Mouse (Mus musculus) forelimb bud, embryonic 11.5 days (tissue): ENCODE data around the gene Rrp36.

Experiments used
- DNase-seq: peaks from one replicate; pipeline ENCODE4 v3.0.0-alpha.2; 2012; ENCODE audit warnings: low read depth, low spot score

Rrp36 gene

GRCm38 (mm10) chr17:46647279-46647678 is 26.9 kb downstream of the Rrp36 start:
- no peak for DNase-seq

GRCm38 (mm10) chr17:46646322-46646662 is 27.9 kb downstream of the Rrp36 start:
- DNase-seq = no peak

GRCm38 (mm10) chr17:46645561-46646321 is 28.4 kb downstream of the Rrp36 start, which contains the start of the genes Klc4 and Mrpl2:
TSS of gene Klc4 (minus strand) at chr17:46646022.
TSS of gene Mrpl2 (plus strand) at chr17:46646229.
- DNase-seq = peak; percentile 99

- DNase-seq = no peak
Observed at GRCm38 (mm10) chr17:46644916-46645475, 29.2 kb downstream of the Rrp36 start.

- no peak for DNase-seq
Observed at GRCm38 (mm10) chr17:46644152-46644805, 29.9 kb downstream of the Rrp36 start.

GRCm38 (mm10) chr17:46642060-46642459 is 32.1 kb downstream of the Rrp36 start:
- DNase-seq = no peak

GRCm38 (mm10) chr17:46639929-46640328 is 34.2 kb downstream of the Rrp36 start:
- no peak for DNase-seq

GRCm38 (mm10) chr17:46636831-46637523 is 37.2 kb downstream of the Rrp36 start:
- DNase-seq = peak; percentile 74

- peak; percentile 70 for DNase-seq
Observed at GRCm38 (mm10) chr17:46629685-46630441, 44.3 kb downstream of the Rrp36 start.

- peak; percentile 78 for DNase-seq
Observed at GRCm38 (mm10) chr17:46628791-46629684, 45.1 kb downstream of the Rrp36 start, which contains the start of gene Ptk7. TSS of gene Ptk7 (minus strand) at chr17:46629504.

- no peak for DNase-seq
Observed at GRCm38 (mm10) chr17:46628471-46628790, 45.7 kb downstream of the Rrp36 start.

GRCm38 (mm10) chr17:46627409-46627808 is 46.7 kb downstream of the Rrp36 start:
- DNase-seq = no peak

GRCm38 (mm10) chr17:46624598-46624997 is 49.6 kb downstream of the Rrp36 start:
- no peak for DNase-seq

GRCm38 (mm10) chr17:46623819-46624557 is 50.2 kb downstream of the Rrp36 start:
- DNase-seq = no peak

- DNase-seq = no peak
Observed at GRCm38 (mm10) chr17:46622269-46622668, 51.9 kb downstream of the Rrp36 start.

GRCm38 (mm10) chr17:46621324-46621723 is 52.8 kb downstream of the Rrp36 start:
- no peak for DNase-seq

GRCm38 (mm10) chr17:46619683-46620357 is 54.3 kb downstream of the Rrp36 start:
- no peak for DNase-seq

- DNase-seq = peak; percentile 78
Observed at GRCm38 (mm10) chr17:46618769-46619682, 55.1 kb downstream of the Rrp36 start.
